Mouse (Mus musculus) layer of hippocampus, adult 8-10 months (tissue): ENCODE measurements around the gene Lyrm4. TPM values are rescaled to one million over a fixed set of nuclear protein-coding genes. Genes with fewer than 3 reads are reported as not detected.

ENCODE experiments used
- DNase-seq, 2 experiments: peaks; one replicate each; pipeline ENCODE4 v3.0.0; 2022; ENCODE audit warnings: low spot score in 2 of 2
- total RNA-seq, 4 experiments: library from RNA; stranded (reverse); gene quantifications; 2 replicates each; pipeline ENCODE4 v1.2.4; 2022

Gene Lyrm4
- total RNA-seq, 4 experiments from 2014 or later = 19.2 to 21.0 (median 19.7) TPM

- DNase-seq = no peak
Measured at GRCm38 (mm10) chr13:35939871-35940665, 177.3 kb downstream of the Lyrm4 start.

GRCm38 (mm10) chr13:35937991-35938390, 179.3 kb downstream of the Lyrm4 start:
- peak; percentile 53 to 67 for DNase-seq

Other genes with a start within 250 kb of the Lyrm4 start
- gene Rpp40, start 211.2 kb downstream of the Lyrm4 start, total RNA-seq = 1 to 10 TPM; 5.5 to 9.1 (median 7.6) TPM
- gene Ppp1r3g, start 158.7 kb downstream of the Lyrm4 start, total RNA-seq = 10 to 100 TPM in 1 of 4 experiments, 1 to 10 TPM in 3; 8.7 to 10.9 (median 9.6) TPM
- gene Fars2, start 114 bp downstream of the Lyrm4 start, total RNA-seq = 10 to 100 TPM; 31.9 to 45.2 (median 36.4) TPM